Mouse (Mus musculus) gastrocnemius, postnatal 36 days (tissue): ENCODE results near the gene Xiap. TPM values are rescaled to one million over a fixed set of nuclear protein-coding genes. Genes with fewer than 3 reads are reported as not detected.

Experiments used
- DNase-seq, 2 experiments: peaks; one replicate each; pipeline ENCODE4 v3.0.0; 2022
- intact Hi-C: fragments of 180-260 bp; cut with DNase I; formaldehyde crosslinking; loops from one replicate; pipeline ENCODE4 v1.15.1; 2025
- total RNA-seq, 2 experiments: library from RNA; stranded (reverse); gene quantifications; 2 replicates each; pipeline ENCODE4 v1.2.3; 2021

Xiap gene
- total RNA-seq, 2 experiments from 2014 or later, result 17.2 to 17.6 TPM

DNA sequence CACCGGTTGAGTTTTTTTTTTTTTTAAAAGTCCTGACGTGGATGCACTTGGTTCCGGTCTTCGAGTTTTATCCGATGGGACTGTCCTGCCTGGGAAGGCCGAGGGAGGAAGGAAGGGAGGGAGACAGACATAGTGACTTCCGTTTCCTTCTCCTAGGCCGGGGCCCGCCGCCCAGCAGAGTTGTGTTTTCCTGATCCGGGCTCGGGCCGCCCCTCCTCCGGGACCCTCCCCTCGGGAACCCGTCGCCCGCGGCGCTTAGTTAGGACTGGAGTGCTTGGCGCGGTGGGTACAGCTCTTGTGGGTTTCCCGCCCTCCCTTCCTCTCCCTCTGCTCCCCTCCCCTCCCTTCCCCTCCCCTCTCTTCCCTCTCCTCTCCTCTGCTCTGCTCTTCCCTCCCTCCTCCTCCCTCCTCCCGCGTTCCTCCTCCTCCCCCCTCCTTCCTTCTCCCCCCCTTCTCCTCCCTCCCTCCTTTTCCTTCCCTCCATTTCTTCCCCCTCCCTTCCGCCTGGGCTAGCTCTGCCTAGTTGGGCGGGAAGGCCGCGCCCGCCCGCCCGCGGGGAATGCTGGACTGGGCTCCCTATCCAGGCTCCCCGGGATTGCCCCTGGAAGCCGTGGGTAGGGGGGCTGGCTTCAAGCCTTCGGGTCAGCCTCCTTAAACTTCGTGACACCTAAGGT, 8.9 kb downstream of the Xiap start:
- intact Hi-C loops, result loop anchor here (5.0 kb wide), 1 partner anchor 79 kb away; the partner anchor contains the start of gene Stag2
- peak; percentile 69 to 73 for DNase-seq

DNA sequence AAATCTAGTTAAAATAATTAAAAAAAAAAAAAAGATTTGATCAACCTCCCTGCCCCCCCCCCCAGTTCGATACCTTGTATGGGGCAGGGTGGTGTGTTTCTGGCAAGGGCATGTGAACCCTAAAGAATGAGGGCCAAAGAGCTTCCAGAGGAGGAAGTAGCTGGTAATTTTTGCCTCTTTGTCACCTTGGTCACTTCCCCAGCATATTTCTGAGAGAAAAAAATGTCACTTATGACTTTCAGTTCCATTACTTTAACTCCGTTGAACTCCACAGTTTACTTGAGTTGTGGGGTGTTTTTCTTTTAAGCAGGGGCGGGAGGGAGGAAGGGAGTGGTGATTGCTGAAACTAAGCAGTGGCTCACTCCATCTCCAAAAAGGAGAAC, 9.4 kb downstream of the Xiap start:
- intact Hi-C loops, result loop anchor here (5.0 kb wide), 1 partner anchor 78 kb away; the partner anchor contains the start of gene Stag2
- no peak for DNase-seq

DNA sequence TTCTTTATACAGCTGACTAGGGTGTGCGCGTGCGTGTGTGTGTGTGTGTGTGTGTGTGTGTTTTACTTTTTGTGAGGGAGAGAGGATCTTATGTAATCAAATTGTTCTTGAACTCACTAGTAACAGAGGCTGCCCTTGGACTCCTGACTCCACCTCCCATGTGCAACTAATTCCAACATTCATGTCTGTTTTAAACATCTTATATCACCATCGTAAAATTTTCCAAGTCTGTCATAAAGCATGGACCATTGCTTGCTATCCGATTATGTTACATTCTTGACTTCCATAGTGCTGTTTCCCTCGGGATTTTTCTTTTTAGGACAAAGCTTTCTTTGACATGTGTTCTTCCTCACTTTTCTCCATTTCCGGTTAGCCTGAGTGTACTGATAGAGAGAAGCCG, 28.3 kb downstream of the Xiap start:
- intact Hi-C loops, result no loop called here
- DNase-seq, result no peak

GRCm38 (mm10) chrX:42088136-42088535, 28.7 kb downstream of the Xiap start:
- intact Hi-C loops, result no loop called here
- DNase-seq, result no peak

- no peak for DNase-seq
- intact Hi-C loops, result no loop called here
These were observed 47.7 kb downstream of the Xiap start for GRCm38 (mm10) chrX:42107137-42107536.

DNA sequence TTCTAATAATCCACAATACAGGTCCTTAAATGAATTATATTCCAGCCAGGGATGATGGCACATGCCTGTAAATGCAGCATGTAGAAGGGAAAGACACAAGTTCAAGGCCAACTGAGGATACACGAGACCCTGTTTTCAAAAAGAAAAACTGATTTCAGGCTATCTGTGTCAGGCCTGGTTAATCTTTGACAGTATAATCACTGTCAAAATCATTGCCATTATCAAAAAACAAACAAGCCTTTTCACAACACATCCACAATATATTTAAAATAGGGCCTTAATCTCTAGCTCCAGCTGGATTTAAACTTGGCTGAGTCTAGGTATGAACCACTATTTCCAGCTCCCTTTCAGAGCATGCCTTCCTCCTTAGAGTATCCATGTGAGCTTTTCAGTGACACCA, 51.1 kb downstream of the Xiap start:
- no peak for DNase-seq
- intact Hi-C loops, result no loop called here

GRCm38 (mm10) chrX:42119442-42120048, 60.1 kb downstream of the Xiap start:
- DNase-seq, result no peak
- intact Hi-C loops, result no loop called here

DNA sequence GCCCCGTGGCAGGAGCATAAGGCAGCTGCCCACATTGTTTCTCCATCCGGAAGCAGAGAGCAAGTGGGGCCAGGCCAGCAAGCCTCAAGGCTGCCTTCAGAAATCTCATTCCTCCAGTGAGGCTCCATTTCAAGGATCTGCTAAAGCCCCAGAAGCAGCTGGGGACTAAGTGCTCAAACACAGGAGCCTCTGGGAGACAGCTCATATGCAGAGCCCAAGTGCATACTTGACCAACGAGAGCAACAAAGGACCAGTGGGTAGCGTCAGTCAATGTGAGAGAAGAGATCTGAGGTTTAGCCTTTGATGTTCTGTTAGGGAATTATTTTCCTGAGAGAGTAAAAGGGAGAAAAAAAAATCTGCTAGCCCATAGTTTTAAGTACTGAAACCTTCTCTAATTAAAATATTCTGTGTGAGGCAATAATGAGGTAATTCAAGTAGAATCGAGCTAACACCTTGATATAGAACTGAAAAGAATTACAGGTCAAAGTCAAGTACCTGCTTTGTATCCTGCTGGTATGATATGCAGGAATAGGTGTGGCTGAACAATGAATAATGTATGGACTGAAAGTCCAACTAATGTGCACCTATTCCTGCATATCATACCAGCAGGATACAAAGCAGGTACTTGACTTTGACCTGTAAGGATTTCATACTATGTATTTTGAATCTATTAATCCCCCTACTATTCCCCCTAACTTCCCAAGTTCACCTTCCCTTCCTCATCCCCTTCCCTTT, 65.7 kb downstream of the Xiap start:
- intact Hi-C loops, result no loop called here
- DNase-seq, result no peak

- intact Hi-C loops, result no loop called here
- DNase-seq, result no peak
These were observed 80.4 kb downstream of the Xiap start for GRCm38 (mm10) chrX:42139882-42140281.

GRCm38 (mm10) chrX:42142620-42143019, 83.1 kb downstream of the Xiap start:
- DNase-seq, result no peak
- intact Hi-C loops, result no loop called here

- DNase-seq, result no peak
- intact Hi-C loops, result no loop called here
These were observed 84.5 kb downstream of the Xiap start for GRCm38 (mm10) chrX:42143991-42144390.

GRCm38 (mm10) chrX:42148016-42148451, 88.6 kb downstream of the Xiap start:
- no peak for DNase-seq
- intact Hi-C loops, result loop anchor here (2.0 to 5.0 kb wide), 2 partner anchors 81 to 115 kb away; no protein-coding TSS in a partner anchor

- intact Hi-C loops, result loop anchor here (2.0 to 5.0 kb wide), 2 partner anchors 82 to 116 kb away; no protein-coding TSS in a partner anchor
- peak; percentile 73 to 85 for DNase-seq
These were observed 89.5 kb downstream of the Xiap start, which contains the start of gene Stag2 for GRCm38 (mm10) chrX:42148788-42149556. Gene Stag2 (plus strand): TSS chrX:42149317.

DNA sequence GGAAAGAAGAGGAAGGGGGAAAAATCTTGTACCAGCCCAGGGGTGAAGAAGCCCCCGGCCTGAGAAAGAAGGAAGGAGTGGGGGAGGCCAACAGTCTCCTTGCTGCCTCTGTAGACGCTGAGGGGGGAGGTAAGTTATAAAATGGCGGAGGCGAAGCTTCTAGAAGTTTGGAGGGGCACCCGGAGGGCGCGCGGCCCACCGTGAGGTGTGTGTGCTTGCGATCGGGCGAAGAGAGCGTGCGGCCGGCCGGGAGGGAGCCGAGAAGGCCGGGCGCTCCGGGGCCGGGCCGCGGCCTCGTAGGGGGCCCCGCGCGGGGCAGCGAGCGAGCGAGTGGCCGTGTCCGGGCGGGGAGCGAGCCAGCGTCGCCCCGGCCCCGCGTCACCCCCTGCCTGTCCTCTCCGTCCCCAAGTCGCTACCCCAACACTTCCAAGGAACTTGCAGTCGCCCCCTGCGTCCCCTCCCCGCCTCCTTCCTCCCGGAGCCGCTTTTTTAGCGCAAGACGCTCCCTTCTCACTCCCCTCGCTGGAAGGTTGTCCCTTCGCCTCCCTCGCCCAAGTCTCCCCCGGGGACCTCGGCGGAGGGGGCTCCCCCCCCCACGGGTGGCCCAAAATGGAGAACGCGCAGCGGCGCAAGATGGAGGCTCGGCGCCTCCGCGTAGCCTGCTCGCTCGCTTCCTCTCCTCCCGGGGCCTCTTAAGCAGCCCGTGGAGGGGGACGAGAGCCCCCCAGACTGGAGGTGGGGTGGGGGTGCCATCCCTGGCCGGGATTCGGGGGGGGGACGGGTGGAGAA, 90.3 kb downstream of the Xiap start:
- DNase-seq, result peak; percentile 34 to 64
- intact Hi-C loops, result loop anchor here (2.0 to 5.0 kb wide), 2 partner anchors 82 to 117 kb away; no protein-coding TSS in a partner anchor

GRCm38 (mm10) chrX:42150346-42151023, 91.0 kb downstream of the Xiap start:
- intact Hi-C loops, result no loop called here
- DNase-seq, result peak; percentile 61 to 70

DNA sequence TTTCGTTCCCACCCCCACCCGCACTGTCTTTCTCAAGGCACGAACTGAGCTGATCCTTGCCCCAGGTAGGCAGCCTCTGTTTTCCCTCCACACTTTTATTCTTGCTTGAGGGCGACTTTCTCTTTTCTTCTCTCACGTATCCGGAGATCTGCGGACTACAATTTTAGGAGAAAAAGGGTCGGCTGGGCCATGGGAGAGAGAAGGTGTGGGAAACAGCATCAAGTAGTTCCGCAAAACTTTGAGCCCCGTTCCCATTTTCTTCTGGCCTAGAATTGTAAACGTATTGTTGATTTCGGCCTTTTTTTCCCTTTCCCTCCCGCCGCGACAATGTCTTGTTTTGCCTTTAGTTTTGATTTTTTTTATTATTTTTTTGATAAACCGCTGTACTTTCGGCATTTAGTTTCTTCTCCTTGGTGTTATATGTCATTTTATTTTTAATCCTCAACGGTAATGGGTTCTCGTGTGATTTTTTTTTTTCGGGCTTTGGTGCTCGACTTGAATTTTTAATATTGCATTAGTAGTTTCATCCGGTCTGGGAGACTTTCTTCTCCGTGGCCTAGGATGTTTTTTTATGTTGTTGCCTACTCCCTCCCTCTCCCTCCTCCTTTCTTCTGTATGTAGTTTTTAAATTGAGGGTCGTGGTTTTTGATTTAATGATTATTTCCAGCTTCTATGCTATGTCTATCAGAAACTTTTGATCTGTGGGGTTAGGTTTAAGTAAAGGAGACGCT, 91.7 kb downstream of the Xiap start:
- peak in 1 of 2 experiments; percentile 17 for DNase-seq

DNA sequence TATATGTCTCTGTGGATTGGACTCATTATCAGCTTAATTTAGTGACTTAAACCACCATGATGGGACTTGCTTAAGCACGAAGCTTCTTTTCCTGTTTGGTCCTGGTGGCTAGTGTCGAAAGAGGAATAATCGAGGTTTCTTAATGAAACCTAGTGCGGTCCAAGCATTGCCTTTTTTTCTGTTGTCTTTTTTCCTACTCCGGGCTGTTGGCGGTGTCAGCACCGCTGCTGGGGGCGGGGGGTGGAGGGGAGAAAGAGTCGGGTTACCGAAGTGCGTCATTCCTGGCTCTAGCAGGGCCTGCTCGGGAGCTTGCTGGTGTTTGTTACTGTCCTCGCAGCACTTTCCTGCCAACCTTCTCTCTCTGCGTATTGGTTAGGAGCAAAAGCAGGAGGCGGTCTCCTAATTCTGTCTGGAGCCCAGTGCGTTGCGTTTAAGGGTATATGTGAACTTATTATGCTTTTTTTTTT, 92.5 kb downstream of the Xiap start:
- intact Hi-C loops, result no loop called here
- peak; percentile 58 to 82 for DNase-seq

More for the DNA sequence above, 91.7 kb downstream of the Xiap start:
- intact Hi-C loops, result no loop called here

DNA sequence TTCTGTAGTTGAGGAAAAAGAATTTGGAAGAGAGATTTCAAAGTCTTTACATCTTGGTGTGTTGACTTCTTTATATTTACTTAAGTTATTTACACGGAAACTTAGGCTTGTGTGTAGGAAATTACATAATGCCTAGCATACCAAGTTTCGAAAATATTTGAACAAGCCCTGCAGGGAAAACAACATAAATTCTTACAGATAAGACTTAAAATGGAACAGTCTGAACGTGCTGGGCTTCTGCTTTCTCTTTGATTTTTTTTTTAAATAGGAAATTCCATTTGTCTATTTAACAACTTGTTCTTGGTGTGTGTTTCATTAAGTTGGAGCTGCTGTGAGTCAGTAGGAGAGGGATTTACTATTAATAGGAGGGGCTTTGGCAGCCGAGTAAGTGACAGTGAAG, 93.6 kb downstream of the Xiap start:
- intact Hi-C loops, result no loop called here
- no peak for DNase-seq
